Mouse (Mus musculus) layer of hippocampus, postnatal 10 days (tissue): Measurements from ENCODE around the gene Fezf2. TPM values are rescaled to one million over a fixed set of nuclear protein-coding genes. Genes with fewer than 3 reads are reported as not detected.

Experiments
- DNase-seq, 2 experiments: peaks; one replicate each; pipeline ENCODE4 v3.0.0; 2021; ENCODE audit warnings: low spot score in 2 of 2
- long read RNA-seq: library from polyadenylated mRNA; stranded (forward); transcript quantifications from one replicate; pipeline ENCODE4 v2.0.0, GENCODE M21; 2023
- total RNA-seq, 2 experiments: library from RNA; stranded (reverse); gene quantifications; 2 replicates each; pipeline ENCODE4 v1.2.3; 2021

Gene Fezf2
- total RNA-seq = 10 to 100 TPM; 50.1 to 50.7 TPM
- long read RNA-seq, transcript Fezf2-201 (5 exons, 2,188 nt) = major isoform, 29 of 53 reads
- long read RNA-seq, transcript Fezf2-203 (4 exons, 2,429 nt) = minor isoform, 14 of 53 reads
- long read RNA-seq, partial matches to known transcripts = 4 of 53 reads
- long read RNA-seq, other reads (novel, unspliced or antisense) = 6 of 53 reads

- no peak for DNase-seq
Measured at GRCm38 (mm10) chr14:12348089-12348488, at the start of gene Fezf2. Fezf2 (minus strand) TSS chr14:12348189.

DNA sequence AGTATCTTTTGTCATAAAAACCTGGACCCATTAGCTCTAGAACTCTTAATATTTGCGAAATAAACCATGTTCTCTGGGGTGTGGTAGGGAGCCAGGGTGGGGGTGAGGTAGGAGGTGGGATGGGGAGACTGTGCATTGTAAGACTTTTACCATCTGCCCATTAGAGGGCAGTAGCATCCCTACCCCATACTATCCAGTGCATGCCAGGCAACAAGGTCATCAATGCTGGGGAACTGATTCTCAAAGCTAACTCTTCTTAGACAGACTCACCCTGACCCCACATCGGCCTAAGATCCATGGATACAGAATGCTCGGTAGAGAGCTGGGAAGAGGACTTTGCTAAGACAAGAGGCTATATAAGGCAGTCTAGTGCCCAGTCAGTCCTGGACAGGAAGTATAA, 49.6 kb upstream of the Fezf2 start:
- DNase-seq = no peak

GRCm38 (mm10) chr14:12394318-12394717, 46.3 kb upstream of the Fezf2 start:
- DNase-seq = no peak

GRCm38 (mm10) chr14:12393271-12393861, 45.4 kb upstream of the Fezf2 start:
- DNase-seq = peak in 1 of 2 experiments; percentile 49

DNA sequence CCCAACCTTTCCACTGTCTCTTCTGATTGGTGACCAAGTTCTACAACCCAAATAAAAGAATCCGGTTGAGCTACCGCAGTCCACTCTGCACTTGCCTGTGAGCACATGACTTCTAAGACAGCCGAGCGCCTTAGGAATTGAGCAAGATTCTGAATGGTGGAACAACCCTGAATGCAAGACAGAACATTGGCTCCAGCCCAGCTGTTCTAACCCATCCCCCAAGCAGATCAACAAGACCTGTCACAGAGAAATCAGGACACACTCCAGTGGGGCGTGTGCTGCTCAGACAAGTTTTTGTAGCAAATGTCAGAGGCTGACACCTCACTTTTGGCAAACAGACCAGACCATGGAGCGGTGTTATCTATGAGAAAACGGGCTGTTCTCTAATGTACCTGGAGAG, 43.2 kb upstream of the Fezf2 start:
- DNase-seq = no peak

GRCm38 (mm10) chr14:12388806-12389436, 40.9 kb upstream of the Fezf2 start:
- DNase-seq = no peak

DNA sequence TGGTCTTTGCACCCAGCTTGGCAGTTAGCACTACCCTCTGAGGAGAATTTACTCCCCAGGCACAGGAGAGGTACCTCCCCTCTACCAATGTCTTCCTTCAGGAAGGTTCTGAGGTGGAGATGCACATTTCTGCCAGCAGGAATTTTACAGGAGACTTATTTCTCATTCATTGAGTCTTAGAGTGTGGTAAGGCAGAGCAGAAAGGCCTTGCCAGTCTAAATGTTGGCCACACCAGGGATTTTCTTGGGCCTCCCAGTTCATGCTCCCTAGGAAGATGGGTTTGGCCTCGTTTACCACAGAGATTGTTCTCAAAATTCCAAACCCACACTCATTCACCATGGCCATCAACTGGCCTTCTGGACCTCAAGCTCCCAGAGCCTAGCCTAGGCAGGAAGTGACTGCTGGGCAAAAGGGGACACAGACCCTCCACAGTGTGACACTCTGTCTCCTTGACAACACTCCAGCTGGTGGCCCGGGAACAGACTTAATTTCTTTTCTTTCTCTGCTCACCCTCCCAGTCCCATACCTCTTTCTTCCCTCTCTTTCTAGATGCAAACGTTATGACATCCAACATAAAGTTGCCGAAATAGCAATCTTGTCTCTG, 40.3 kb upstream of the Fezf2 start:
- DNase-seq = no peak

DNA sequence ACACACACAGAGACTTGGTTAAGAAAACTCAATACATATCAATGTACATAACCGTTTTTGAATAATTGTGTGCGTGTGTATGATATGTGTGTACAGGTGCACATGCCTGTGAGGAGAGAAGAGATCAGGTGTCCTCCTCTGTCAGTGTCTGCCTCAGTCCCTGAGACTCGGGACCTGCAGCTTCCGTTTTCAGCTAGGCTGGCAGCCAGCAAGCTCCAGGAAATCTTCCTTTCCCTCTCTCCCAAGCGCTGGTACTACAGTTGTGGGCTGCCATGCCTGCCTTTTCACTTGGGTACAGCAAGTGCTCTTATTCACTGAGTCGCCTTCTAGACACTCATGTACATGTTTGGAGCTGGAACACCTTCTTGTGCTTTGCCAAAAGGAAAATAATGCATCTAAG, 39.2 kb upstream of the Fezf2 start:
- no peak for DNase-seq

GRCm38 (mm10) chr14:12377883-12378282, 29.9 kb upstream of the Fezf2 start:
- DNase-seq = peak in 1 of 2 experiments; percentile 33

GRCm38 (mm10) chr14:12377289-12377688, 29.3 kb upstream of the Fezf2 start:
- DNase-seq = no peak

- no peak for DNase-seq
Measured at GRCm38 (mm10) chr14:12375451-12375850, 27.5 kb upstream of the Fezf2 start.

GRCm38 (mm10) chr14:12350271-12350916, 2.4 kb upstream of the Fezf2 start:
- no peak for DNase-seq

- no peak for DNase-seq
Measured at GRCm38 (mm10) chr14:12349334-12350090, 1.5 kb upstream of the Fezf2 start.

DNA sequence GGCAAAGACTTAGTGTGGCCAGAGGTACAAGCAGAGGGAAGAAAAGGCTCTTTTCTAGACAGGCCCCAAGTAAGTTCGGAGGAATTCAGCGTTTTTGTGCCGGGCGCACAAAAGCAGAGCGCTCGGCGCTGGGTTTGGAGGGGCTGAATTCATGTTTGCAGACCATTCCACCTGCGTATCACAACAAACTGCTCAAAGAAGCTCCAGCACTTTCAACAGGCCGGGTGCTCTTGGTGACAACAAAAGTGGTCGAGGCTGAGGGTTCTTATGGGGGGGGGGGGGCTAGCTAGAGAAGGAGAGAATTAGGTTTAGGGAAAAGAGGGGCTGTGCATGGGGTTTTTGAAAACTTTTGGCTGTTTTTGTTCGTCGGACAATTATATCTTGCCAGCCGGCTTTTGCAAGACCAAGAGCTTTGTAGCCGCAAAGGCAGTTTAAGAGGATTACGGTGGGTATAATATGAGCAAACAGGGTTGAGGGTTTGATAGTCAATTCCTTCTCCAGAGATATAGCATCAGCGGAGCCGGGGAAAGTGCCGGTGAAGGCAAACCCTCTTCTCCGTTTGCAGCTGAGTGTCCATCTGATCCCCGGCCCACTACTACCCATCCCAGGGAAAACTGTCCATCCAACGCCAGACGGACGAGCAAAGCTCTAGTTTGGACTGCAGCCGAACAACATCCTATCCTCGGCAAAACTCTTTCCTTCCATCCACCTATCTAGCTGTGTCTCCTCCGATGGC, 956 bp downstream of the Fezf2 start:
- DNase-seq = peak; percentile 29 to 34

DNA sequence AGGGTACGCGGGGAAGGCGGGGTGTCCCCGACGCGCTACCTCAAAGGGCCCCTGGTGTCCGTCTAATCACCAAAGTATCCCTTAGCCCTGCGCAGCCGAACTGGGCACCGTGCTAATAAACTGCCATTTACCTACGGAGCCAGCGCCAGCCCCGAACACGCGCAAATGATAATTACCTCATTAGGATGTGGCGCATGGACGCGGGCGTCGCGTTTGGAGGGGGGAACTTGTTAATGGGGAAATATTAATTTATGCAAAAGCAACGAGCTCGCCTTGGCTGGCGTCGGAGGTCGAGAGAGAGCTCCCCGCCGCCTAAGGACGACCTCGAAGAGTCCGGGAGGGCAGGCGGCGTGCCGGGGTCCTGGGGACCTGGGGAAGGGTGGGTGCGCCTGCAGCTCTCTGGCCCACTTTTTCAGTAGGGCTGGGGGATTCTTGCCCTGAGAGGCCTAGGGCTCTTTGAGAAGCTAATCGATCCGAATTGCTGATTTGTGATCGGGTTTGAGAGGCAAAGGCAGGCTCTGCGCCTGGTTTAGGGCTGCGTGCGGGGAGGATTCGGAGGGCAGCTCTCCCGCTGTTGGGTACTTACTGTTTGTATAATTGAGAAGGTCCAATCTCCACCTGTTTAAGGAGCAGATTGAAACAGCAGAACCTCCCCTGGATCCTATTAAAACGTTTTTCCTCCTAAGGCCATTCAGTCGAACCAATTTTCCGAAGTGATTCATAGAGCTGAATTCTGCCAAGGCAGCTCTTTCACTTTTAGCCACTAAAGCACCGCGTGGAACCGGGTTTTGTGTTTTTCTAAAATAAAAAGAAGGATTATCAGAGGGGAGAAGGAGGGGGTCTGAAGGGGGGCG, 1.8 kb downstream of the Fezf2 start:
- peak; percentile 60 to 65 for DNase-seq

- peak; percentile 50 to 65 for DNase-seq
Measured at GRCm38 (mm10) chr14:12345241-12345921, 2.6 kb downstream of the Fezf2 start.

DNA sequence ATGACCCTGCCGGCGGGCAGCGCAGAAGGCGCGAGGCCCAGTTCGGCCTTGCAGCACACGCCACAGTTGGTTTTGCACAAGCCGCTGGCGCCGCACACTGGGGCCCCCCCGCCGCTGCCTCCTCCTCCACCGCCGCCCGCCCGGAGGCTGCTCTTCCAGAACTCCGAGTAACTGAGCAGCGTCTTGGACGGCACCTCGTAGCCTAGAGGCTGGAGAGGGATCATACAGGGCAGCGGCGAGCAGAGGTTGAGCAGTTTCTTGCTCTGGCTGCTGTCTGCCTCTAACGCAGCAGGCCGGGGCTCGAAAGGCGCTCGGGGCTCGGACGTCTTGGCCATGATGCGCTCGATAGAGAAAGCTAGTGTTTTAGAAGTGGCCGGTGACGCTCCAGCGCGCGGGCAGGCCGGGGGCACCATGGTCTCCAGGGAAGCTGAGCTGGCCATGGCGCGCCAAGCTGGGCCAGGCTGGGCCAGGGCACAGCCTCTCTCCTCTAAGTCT, 3.2 kb downstream of the Fezf2 start:
- peak; percentile 54 to 68 for DNase-seq

DNA sequence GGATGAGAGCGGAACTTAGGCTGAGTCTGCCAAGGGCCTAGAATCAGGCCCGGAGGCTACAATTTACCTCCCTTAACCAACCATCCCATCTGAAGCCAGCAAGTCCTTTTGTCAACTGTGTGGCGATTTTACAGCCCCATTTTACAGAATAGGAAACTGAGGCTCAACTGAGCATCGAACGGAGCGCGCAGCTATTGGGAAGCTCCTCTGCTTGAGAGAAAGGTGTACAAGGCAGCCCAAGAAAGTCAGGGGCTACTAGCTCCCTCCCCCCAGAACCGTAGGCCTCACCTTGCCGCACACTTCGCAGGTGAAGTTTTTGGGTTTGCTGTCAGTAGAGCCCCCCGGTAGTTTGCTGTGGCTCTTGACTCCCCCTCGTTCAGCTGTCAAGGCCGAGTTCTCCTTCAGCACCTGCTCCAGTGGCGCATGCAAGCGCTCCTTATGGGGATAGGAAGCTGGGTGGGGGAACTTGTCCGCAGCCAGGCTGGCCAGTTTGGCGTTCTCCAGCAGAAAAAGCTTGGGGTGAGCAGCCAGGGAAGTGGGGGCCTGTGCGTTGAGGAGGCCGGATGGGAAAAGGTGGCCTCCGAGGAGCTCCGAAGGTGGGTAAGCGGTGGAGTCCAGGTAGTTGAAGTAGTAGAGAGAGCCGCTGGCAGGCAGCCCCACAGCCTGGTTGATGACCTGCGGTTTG, 3.8 kb downstream of the Fezf2 start:
- peak in 1 of 2 experiments; percentile 29 for DNase-seq
